Mouse (Mus musculus): ENCODE measurements at regions not wholly inside any gene's neighbourhood (a gene's known extent, or its start where the extent isn't known, plus 50 kb on each side); places are given as distances from the start of the nearest gene placed in this dataset.

DNA sequence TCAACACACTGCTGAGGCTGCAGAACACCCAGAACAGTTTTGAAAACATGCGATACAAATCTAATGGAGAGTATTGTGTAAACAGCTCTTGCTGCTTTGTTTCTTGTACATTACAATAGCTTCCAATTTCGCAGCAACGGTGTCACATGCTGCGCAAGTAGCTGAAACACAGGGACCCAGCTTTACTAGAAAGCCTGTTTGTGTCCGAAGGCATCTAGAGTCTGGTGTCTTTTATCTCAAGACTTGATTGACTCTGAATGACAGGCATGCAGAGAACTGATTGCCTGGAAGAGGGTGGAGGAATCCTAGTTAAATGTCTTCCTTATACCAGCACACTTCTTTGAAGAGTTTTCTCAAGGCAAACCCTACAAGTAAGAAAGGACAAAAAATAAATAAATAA lies 66.1 kb upstream of the Fgf10 start:
- H3K27me3 ChIP-seq, result no peaks in the 10 kb centered on the region
- H3K9me3 ChIP-seq (replicated peaks), result no peaks in the 10 kb centered on the region
- no peak overlapping the region for H3K4me2 ChIP-seq (replicated peaks)
- H3K4me3 ChIP-seq (replicated peaks), result no peak overlapping the region
- H3K9ac ChIP-seq, result no peak overlapping the region
- ATAC-seq (ENCODE audit: insufficient number of reproducible peaks, low FRiP score, low TSS enrichment, low read depth), result no peak
- H3K4me1 ChIP-seq, result no peaks in the 10 kb centered on the region
- 51% methylated on average over 5 of the region's 5 CpGs for WGBS
- H3K27ac ChIP-seq (replicated peaks), result no peak overlapping the region
- no peaks in the 10 kb centered on the region for H3K36me3 ChIP-seq

DNA sequence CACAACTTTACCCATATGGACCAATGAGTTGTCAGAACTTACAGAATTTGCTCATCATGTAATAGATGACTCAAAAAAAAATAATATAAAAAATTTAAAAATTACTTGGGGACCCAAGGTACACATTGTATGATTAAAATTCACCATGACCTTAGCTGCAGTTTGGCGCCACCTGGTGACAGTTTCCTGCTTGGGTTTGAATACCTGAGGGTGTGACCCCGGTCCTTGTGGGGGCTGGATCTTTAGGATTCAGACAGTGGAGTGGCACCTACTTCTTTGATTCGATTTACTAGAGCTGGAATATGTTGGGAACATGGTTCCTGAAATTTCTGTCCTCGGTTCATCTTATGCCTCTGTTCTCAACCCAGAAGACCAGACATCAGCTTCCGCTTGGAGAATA lies 72.7 kb upstream of the Fgf10 start:
- no peak for ATAC-seq (ENCODE audit: insufficient number of reproducible peaks, low FRiP score, low TSS enrichment, low read depth)
- Histone ChIP-seq H3K4me2 (replicated peaks) (no peak overlapping the region), H3K4me1 (no peaks in the 10 kb centered on the region), H3K4me3 (replicated peaks) (no peak overlapping the region), H3K27me3 (no peaks in the 10 kb centered on the region), H3K27ac (replicated peaks) (no peak overlapping the region), H3K9ac (no peak overlapping the region), H3K9me3 (replicated peaks) (no peaks in the 10 kb centered on the region), H3K36me3 (no peaks in the 10 kb centered on the region)
- WGBS, result 68% methylated on average over 5 of the region's 5 CpGs

DNA sequence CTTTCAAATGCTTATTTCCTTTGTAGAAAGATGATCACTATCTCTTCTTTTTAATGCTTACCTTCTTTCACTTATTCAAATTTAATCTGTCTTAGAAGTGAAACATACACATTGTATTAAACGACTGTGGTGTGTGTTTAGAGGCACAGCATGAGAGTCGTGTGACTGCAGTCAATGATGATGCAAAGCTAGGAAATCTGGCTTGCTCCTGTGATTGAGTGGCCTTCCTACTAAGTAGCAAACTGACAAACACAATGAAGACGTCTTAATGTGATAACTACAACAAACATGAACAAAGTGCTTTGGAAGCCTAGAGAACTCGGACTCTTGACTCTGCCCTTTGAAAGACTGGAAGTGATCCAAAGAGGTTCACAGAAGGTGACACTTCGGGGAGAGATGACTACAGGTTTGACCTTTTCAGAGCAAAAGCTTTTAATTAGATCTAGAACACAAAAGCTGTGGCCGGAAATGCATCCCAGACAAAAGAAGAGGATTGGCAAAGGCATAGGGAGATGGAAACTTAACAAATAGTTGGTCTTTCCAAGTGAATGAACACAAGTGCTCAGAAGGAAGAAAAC lies 73.3 kb upstream of the Fgf10 start:
- H3K27me3 ChIP-seq, result no peaks in the 10 kb centered on the region
- no peak overlapping the region for H3K9ac ChIP-seq
- no peak overlapping the region for H3K4me2 ChIP-seq (replicated peaks)
- ATAC-seq (ENCODE audit: insufficient number of reproducible peaks, low FRiP score, low TSS enrichment, low read depth), result no peak
- no peak overlapping the region for H3K4me3 ChIP-seq (replicated peaks)
- H3K36me3 ChIP-seq, result no peaks in the 10 kb centered on the region
- no peaks in the 10 kb centered on the region for H3K4me1 ChIP-seq
- H3K9me3 ChIP-seq (replicated peaks), result no peaks in the 10 kb centered on the region
- H3K27ac ChIP-seq (replicated peaks), result no peak overlapping the region
- WGBS, result 67% methylated on average over 6 of the region's 6 CpGs

DNA sequence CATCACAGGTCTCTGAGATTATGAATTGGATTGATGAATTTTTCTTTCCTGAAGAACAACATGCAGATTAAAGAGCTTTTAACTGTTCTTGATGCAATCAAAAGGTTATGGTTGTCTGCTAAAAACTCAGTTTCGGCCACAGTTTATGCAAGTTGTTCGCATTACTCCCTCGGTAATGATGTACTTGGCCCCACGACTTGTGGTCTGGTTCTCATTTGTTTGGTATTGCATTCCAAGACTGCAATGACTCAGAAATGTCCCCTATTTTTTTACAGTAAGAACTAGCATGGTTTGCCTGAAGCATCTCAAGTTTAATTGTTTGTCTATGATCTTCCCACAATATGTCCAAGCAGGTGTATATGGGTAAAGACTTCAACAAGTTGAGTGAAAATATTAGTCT lies 77.5 kb upstream of the Fgf10 start:
- no peak for ATAC-seq (ENCODE audit: insufficient number of reproducible peaks, low FRiP score, low TSS enrichment, low read depth)
- Histone ChIP-seq H3K4me3 (replicated peaks) (no peak overlapping the region), H3K36me3 (no peaks in the 10 kb centered on the region), H3K4me2 (replicated peaks) (no peak overlapping the region), H3K9ac (no peak overlapping the region), H3K9me3 (replicated peaks) (no peaks in the 10 kb centered on the region), H3K4me1 (no peaks in the 10 kb centered on the region), H3K27ac (replicated peaks) (no peak overlapping the region), H3K27me3 (no peaks in the 10 kb centered on the region)
- WGBS, result 27% methylated on average over 4 of the region's 4 CpGs

DNA sequence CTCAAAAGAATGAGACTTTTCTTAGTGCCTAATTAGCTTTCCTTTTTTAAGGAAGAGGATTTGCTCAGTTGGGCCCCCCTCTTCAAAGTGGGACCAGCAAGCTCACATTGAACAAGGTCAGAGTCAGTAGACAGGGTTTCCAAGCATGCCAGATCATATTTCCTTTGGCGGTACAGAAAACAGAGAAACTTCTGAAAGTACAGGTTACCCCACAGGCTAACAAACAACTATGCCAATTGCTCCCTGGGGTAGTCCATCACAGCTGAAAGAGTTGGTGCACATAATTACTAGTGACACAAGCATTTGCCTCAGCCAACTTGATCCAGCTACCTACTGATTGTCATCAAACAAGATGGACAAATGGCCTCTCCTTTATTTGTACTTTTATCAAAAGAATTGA lies 97.0 kb upstream of the Fgf10 start:
- Histone ChIP-seq H3K4me1 (no peaks in the 10 kb centered on the region), H3K9ac (no peak overlapping the region), H3K4me2 (replicated peaks) (no peak overlapping the region), H3K36me3 (no peaks in the 10 kb centered on the region), H3K27ac (replicated peaks) (no peak overlapping the region), H3K27me3 (no peaks in the 10 kb centered on the region), H3K9me3 (replicated peaks) (no peaks in the 10 kb centered on the region), H3K4me3 (replicated peaks) (no peak overlapping the region)
- no peak for ATAC-seq (ENCODE audit: insufficient number of reproducible peaks, low FRiP score, low TSS enrichment, low read depth)
- 20% methylated on average over 1 of the region's 1 CpGs for WGBS

DNA sequence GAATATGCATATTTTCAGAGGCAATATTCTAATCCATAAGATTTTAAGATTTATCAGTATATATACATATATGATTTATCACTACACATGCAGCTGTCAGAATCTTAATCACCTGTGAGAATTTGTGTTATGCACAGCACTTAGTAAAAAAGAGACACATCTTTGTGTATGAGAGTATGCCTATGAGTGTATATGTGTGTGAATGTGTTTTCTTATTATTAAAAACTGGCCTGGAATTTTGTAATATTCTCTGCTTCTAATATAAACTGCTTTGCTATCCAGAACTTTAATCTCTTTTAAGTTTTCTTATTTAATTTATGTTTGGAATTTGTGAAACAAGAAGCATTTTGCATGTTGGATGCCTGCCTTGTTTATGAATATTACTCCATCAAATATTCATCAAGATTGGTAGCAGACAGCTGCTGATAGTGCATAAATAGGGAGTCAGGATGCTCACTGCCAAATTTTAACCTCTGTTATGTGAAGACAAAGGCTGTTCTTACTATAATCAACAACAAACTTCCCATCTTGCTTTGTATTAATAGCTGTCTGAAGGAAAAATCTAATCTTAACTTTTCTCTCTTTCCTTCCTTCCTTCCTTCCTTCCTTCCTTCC lies 104.3 kb upstream of the Fgf10 start:
- Histone ChIP-seq H3K4me3 (replicated peaks) (no peak overlapping the region), H3K9me3 (replicated peaks) (no peaks in the 10 kb centered on the region), H3K9ac (no peak overlapping the region), H3K4me1 (no peaks in the 10 kb centered on the region), H3K4me2 (replicated peaks) (no peak overlapping the region), H3K27ac (replicated peaks) (no peak overlapping the region), H3K36me3 (no peaks in the 10 kb centered on the region), H3K27me3 (no peaks in the 10 kb centered on the region)
- no peak for ATAC-seq (ENCODE audit: insufficient number of reproducible peaks, low FRiP score, low TSS enrichment, low read depth)

DNA sequence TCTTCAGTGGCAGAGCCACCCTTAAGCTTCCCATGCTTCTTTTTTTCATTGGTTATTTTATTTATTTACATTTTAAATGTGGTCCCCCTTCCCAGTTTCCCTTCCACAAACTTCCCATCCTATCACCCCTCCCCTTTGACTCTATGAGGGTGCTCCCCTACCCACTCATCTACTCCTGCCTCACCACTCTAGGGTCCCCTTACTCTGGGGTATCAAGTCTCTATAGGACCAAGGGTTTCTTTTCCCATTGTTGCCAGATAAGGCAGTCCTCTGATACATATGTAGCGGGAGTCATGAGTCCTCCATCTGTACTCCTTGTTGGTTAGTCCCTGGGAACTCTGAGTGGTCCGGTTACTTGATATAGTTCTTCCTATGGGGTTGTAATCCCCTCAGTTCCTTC lies 110.6 kb upstream of the Fgf10 start:
- no peak overlapping the region for H3K9ac ChIP-seq
- no peak overlapping the region for H3K27ac ChIP-seq (replicated peaks)
- no peaks in the 10 kb centered on the region for H3K9me3 ChIP-seq (replicated peaks)
- H3K27me3 ChIP-seq, result no peaks in the 10 kb centered on the region
- ATAC-seq (ENCODE audit: insufficient number of reproducible peaks, low FRiP score, low TSS enrichment, low read depth), result no peak
- H3K4me3 ChIP-seq (replicated peaks), result no peak overlapping the region
- 94% methylated on average over 2 of the region's 2 CpGs for WGBS
- no peak overlapping the region for H3K4me2 ChIP-seq (replicated peaks)
- no peaks in the 10 kb centered on the region for H3K36me3 ChIP-seq
- H3K4me1 ChIP-seq, result no peaks in the 10 kb centered on the region

DNA sequence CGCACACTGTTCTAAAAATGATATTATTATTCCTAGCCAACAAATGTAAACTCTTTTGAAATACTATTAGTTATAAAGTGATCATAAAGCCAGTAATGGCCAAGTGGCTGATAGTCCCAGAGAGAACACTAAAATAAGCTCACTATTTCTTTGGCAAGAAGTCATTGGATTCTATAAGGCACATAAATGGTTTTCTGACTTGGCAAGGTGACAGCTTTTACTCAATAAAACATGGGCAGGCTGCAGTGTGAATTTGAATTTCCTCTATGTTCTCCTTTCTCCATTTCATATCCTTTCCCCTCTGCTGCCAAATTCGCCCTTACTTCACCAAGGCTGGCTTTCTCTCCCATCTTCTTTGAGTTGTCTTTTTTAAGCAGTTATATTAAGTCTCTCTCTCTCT lies 117.6 kb upstream of the Fgf10 start:
- Histone ChIP-seq H3K9me3 (replicated peaks) (no peaks in the 10 kb centered on the region), H3K27ac (replicated peaks) (no peak overlapping the region), H3K36me3 (no peaks in the 10 kb centered on the region), H3K4me3 (replicated peaks) (no peak overlapping the region), H3K4me1 (no peaks in the 10 kb centered on the region), H3K9ac (no peak overlapping the region), H3K4me2 (replicated peaks) (no peak overlapping the region), H3K27me3 (no peaks in the 10 kb centered on the region)
- WGBS, result 65% methylated on average over 2 of the region's 2 CpGs
- no peak for ATAC-seq (ENCODE audit: insufficient number of reproducible peaks, low FRiP score, low TSS enrichment, low read depth)

DNA sequence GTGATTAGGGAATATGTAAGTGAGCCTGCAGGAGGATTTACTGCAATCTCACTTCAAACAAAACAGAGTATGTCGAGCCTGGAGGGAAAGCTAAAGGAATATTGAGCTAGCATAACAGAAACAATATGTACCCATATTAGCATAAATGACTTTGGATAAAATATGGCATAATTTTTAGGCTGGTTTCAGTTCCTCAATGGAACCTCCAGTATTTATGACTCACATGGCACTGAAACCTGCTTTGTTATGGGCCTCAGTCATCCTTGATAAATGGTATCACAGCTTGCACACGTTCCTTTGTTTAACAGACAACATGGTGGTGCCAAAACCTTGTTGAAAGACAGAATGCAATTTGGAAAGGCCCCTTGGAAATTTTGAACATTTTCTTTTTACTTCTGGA lies 130.8 kb upstream of the Fgf10 start:
- no peak for ATAC-seq (ENCODE audit: insufficient number of reproducible peaks, low FRiP score, low TSS enrichment, low read depth)
- H3K4me2 ChIP-seq (replicated peaks), result no peak overlapping the region
- no peaks in the 10 kb centered on the region for H3K4me1 ChIP-seq
- no peak overlapping the region for H3K27ac ChIP-seq (replicated peaks)
- no peak overlapping the region for H3K9ac ChIP-seq
- H3K9me3 ChIP-seq (replicated peaks), result no peaks in the 10 kb centered on the region
- no peaks in the 10 kb centered on the region for H3K27me3 ChIP-seq
- 35% methylated on average over 2 of the region's 2 CpGs for WGBS
- H3K36me3 ChIP-seq, result no peaks in the 10 kb centered on the region
- no peak overlapping the region for H3K4me3 ChIP-seq (replicated peaks)

DNA sequence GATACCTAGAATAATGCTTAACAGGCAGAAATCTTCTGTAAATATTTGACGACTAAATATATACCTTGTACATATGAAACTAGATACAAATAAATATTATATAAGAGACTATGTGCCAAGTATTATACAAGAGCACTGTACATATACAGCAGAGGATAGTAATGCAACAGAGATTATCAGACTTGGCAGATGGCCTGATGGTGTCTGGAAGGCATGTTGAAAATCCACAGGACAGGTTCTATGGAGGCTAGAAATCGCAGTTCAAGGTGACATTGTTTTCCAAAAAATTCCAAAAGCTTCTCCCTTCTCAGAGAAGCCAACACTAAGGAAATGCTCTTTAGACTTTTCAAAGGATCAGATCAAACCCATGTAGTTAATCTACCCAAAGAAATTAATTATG lies 126.9 kb upstream of the Mrps30 start:
- H3K27me3 ChIP-seq, result no peaks in the 10 kb centered on the region
- ATAC-seq (ENCODE audit: insufficient number of reproducible peaks, low FRiP score, low TSS enrichment, low read depth), result no peak
- no peak overlapping the region for H3K27ac ChIP-seq (replicated peaks)
- no peaks in the 10 kb centered on the region for H3K9me3 ChIP-seq (replicated peaks)
- no peak overlapping the region for H3K4me3 ChIP-seq (replicated peaks)
- H3K4me2 ChIP-seq (replicated peaks), result no peak overlapping the region
- 82% methylated on average over 2 of the region's 2 CpGs for WGBS
- no peak overlapping the region for H3K9ac ChIP-seq
- H3K36me3 ChIP-seq, result no peaks in the 10 kb centered on the region
- H3K4me1 ChIP-seq, result no peaks in the 10 kb centered on the region

DNA sequence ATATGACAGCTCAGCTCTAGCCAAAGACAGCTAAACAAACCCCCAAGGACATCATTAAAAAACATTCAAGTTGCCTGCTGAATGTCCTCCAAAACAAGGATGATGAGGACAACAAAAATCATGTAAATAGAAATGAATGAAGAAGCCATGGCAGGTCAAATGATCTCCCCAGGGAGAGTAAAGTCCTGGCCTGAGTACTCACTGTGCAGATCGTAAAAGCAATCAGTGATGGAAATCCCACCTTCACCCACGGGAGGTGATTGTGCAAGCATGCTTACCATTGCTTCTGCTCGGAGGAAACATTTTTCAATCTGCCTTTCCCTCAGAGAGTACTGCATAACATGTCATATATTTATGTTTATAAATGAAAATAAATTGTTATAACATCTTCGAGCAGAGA lies 119.1 kb upstream of the Mrps30 start:
- Histone ChIP-seq H3K27me3 (no peaks in the 10 kb centered on the region), H3K4me3 (replicated peaks) (no peak overlapping the region), H3K9ac (no peak overlapping the region), H3K27ac (replicated peaks) (no peak overlapping the region), H3K4me1 (no peaks in the 10 kb centered on the region), H3K9me3 (replicated peaks) (no peaks in the 10 kb centered on the region), H3K36me3 (no peaks in the 10 kb centered on the region), H3K4me2 (replicated peaks) (no peak overlapping the region)
- 65% methylated on average over 4 of the region's 4 CpGs for WGBS
- no peak for ATAC-seq (ENCODE audit: insufficient number of reproducible peaks, low FRiP score, low TSS enrichment, low read depth)

DNA sequence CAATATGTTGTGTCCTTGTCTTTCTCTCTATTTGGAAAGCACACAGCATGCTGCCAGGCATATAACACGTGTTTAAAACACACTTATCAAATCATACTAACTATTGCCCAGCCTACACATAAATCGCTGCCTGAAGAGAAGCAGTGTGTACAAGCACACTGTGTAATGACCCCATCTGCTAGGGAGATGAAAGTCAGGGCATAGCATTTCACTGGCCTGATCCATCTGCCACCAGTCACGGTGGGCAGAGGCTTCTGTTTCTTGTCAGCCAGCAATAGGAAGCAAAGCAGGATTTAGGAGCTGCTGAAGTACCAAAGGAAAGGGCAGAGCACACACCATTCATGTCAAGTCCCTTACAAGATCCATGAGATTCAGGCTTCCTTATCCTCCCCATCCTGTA lies 103.6 kb upstream of the Mrps30 start:
- Histone ChIP-seq H3K4me3 (replicated peaks) (no peak overlapping the region), H3K4me1 (no peaks in the 10 kb centered on the region), H3K9me3 (replicated peaks) (no peaks in the 10 kb centered on the region), H3K9ac (no peak overlapping the region), H3K4me2 (replicated peaks) (no peak overlapping the region), H3K36me3 (no peaks in the 10 kb centered on the region), H3K27me3 (no peaks in the 10 kb centered on the region), H3K27ac (replicated peaks) (no peak overlapping the region)
- no peak for ATAC-seq (ENCODE audit: insufficient number of reproducible peaks, low FRiP score, low TSS enrichment, low read depth)
- WGBS, result 32% methylated on average over 3 of the region's 3 CpGs

Data from embryonic facial prominence, embryonic 15.5 days (tissue).